Mouse (Mus musculus): ENCODE results near the gene Nxpe5.

Gene Nxpe5

DNA sequence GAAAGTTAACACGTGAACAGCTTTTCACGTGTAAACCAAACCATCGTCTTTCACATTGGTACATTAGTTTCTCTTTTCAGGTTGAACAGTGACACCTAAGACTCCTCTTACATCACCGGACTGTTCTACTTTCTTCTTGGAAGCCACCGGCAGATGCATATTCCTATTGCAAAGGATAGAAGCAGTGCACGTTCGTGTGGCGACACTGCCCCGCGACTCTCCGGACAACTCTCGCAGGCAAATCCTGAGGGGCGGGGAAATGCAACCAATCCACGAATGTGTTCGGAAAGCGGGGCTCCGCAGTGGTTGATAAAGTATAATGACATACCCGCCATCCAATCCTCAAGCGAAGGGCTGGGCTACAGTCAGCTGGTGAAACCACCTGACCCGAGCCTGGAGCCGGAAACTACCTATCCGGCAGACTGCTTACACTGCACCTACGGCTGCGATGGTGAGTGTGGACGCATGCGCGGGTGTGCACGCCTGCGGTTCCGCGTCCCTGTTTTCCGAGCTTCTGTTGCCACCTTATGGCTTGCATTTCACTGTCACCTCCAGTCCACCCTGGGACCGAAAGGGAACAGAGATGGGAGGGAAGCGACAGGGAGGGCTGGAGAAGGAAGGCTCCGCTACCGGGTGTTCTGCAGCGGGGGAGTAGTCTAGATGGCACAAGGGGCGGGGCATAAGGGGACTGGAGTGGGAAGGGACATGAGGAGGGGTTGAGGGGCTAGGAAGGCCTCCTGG lies 29.8 kb downstream of the Nxpe5 start, which contains the start of gene Lamtor4:
Gene Lamtor4 (plus strand): TSS at position 130 of the 741 bp plus-strand sequence.
- DNase-seq: peak; percentile 97

DNA sequence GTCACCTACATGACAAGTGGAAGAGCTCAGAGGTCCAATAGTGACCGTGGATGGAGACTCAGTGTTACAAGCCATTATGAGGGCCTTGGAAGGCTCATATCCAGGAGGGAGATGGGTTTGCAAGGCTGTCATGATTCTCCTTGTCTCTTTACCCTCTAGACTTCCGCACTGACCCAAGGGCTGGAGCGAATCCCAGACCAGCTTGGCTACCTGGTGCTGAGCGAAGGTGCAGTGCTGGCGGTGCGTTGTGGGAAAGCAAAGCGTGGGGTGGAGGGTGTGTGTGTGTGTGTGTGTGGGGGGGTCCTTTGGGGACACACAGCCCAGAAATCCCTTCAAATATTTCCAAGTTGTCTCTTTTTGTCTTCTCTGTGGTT lies 30.4 kb downstream of the Nxpe5 start:
- DNase-seq: no peak

DNA sequence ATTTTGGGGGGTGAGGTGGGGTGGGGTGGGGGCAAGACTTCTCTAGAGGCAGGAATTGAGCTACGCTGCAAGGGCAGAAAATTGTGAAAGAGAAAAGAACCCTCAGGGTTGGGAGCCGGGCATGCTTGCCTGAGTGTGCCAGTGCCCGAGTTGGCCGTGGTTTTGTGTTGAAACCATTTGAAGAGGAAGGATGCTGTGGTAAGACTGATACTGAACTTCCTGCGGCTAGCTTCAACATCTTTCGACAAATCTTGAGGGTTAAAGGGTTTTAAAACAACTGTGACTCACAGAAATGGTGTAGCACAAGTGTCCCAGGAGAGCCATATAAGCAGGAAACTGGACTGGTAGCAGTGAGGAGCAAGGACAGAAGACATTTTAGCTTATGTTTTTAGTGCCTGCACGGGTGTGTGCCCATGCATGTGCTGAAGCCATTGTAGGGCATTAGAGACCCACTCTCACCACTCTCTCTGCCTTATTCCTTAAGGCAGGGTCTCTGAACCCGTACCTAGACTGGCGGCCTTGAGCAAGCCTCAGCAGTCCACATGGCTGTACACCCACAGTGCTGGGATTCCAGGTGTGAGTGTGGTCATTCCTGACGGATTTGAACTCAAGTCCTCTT lies 31.4 kb downstream of the Nxpe5 start:
- DNase-seq: no peak

DNA sequence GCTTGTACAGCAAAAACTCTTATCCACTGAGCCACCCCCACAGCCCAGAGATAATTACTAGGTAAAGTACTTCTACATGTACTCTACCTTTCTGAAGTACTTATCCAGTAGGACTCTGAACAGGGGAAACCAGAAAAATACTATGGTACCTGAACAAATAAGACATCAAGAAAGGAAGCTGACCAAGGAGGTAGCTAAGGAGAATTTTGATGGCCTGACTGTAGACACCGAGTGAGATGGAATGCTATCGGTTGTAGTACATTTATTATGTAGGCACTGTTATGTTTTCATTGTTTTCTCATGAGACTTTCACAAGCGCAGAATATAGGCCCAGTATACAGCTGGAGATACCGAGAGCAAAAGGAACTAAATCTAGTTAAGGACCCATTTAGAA lies 31.9 kb downstream of the Nxpe5 start:
- no peak for DNase-seq

DNA sequence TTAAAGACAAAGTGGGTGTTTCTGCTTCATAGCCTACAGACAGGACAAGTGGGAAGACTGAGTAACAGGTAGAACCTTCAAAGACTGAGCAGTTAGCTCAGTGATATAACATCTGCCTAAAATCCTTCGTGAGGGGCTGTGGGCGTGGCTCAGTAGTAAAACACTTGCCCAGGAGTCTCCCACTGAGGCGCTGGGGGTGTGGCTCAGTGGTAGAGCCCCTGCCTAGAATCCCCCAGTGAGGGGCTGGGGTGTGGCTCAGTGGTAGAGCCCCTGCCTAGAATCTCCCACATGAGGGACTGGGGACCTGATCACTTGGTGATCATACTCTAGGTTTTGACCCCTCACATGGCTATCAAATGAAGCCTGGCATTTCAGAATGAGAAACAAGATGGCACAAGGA lies 32.4 kb downstream of the Nxpe5 start:
- DNase-seq: no peak

DNA sequence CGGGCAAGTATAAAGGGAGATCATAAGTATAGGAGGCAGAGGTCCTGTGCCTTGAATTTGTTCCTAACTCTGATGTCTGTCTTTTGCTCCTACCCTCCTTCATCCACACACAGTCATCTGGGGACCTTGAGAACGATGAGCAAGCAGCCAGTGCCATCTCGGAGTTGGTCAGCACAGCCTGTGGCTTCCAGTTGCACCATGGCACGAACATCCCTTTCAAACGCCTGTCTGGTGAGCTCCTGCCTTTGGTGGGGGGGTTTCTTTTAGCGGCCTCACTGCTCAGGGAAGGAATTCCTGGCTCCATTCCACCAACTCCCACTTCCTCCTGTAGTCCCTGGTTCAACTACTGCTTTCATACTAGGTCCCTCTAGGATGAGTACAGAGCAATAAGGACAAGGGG lies 32.8 kb downstream of the Nxpe5 start:
- no peak for DNase-seq

DNA sequence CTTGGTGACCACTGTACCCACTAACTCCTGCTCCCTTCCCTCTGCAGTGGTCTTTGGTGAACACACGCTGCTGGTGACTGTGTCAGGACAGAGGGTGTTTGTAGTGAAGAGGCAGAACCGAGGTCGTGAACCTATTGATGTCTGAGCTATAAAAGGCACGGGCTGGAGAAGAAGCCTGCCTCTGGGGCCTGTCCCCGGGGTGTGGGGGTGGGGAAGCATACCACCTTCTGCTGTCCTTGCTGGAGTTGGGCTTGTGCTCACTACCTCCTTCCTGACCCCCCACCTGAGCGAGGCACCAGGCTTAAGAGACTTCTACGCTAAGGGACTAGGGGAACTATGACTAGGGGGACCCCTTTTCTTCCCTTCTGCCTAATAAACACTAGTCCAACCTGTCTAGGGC lies 33.3 kb downstream of the Nxpe5 start:
- no peak for DNase-seq

DNA sequence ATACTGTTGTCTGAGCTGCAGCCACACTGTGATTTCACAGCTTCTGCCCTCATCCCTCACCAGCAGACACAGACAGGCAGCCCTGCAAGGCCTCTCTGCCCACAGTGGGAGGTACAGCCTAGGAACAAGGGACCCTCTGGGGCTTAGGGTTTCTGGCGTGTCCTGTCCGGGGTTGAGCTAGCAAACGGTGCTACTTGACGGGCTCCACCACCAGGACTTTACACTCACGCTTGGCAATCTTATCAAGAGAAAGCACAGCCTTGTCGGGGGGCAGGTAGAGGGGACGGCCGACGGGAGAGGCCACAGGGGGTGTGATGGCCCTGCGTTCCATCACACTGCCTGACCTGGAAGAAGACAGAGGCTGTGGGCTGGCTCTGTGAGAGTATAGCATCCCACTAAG lies 34.4 kb downstream of the Nxpe5 start:
- no peak for DNase-seq

DNA sequence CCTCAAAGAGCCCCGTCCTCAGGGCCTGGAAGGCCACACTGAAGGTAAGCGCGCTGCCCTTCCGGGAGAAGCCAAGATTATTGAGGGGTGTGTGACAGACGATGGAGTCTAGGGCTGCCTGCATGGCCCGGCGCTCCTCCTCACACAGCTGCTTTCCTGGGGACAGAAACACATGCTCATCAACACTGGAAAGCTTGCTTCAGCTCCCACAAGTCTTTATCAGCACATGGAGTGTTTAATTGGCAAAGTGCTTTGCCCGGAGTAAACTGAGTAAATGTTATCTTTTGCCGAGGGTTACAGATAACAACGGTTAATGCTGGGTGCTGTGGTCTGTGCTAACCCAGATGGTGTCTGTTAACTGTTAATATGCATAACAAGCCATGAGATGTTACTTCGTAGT lies 35.1 kb downstream of the Nxpe5 start:
- DNase-seq: no peak

DNA sequence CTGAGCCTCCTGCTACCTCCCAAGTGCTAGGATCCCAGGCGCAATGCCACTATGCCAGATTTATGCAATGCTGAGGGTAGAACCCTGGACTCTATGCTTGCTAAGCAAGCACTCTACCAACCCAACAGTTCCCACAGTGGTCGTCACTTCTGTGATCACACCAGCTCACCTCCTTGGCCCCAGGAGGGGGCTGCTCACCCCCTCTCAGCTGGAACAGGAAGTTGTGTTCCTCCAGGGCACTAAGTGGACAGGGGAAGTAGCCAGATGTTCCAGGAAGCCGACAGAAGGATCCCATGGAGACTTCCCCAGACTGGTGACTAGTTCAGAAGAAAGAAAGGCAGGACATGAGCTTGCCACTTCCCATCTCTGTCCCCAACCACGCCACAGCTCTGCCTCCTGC lies 36.3 kb downstream of the Nxpe5 start:
- no peak for DNase-seq

DNA sequence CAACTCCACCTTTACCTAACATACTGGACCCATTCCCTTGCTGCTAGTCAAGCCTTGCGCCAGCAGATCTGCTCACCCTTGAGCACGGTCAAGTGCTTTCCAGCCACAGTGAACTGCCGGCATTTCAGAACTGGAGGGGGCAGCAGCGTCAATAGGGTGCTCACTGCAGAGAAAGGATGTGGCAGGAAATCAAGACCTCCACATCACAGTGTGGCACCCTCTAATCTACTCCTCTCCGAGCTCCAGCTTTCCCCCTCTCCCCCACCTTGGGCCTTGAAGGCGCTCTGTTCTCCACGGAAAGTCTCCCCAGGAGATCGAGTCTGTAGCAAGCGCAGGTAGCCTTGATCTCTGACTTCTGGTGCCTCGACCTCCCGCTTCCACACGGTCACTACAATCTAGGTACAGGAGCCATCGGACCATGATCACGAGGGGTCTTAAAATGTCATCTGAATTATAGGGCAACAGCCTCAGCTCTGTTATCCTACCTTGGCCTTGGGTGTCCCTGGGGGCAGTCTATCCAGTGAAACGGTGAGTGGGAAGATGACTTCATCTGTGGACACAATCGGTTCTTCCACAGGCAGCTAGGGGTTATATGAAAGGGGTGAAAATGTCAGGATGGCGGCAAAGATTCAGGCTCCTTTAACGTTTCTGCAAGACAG lies 37.0 kb downstream of the Nxpe5 start:
- no peak for DNase-seq

DNA sequence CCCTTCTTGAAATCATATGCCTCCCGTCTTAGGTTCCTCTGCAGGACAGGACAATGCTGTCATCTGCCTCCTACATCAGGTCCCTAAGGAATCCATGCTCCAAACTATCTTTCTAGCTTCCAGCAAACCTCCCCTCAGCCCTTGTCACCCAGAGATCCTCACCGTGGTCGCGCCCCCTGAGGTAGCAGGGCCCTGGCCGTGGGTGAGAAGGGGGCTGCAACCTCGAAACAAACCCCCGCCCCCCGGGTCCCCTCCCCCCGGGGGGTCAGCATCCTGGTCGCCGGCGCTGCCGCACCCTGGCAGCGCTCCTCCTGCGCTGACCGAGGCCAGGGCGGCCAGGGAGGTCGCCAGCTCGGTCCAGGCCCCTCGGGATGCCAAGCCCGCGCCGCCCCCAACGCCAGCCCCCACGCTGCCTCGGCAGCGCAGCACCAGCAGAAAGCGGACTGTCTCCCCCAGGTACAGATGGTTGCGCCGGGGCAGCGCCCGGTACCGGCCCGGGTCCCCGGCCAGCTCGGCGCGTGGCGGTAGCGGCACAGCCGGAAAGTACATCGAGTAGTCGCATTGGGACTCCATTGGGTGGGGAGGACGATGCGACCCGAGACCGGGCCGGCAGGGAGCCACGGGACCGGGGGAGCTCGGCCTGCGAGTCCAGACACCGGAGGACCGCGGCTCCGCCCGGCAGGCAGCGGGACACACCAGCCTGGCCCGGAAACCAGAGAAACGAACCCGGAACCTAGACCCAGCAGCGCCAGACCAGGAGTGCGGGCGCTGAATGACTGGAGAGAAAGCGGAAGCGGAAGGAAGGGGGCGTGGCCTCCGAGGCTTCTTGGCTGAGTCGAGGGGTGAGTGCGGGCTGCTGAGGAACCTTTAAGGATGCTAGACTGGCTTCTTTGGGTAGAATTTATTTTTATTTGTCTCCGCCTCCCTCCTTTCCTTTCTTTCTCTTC lies 37.8 kb downstream of the Nxpe5 start, which contains the start of gene BC037034:
Gene BC037034 (minus strand): TSS at position 774 of the 947 bp plus-strand sequence.
- DNase-seq: peak; percentile 94

DNA sequence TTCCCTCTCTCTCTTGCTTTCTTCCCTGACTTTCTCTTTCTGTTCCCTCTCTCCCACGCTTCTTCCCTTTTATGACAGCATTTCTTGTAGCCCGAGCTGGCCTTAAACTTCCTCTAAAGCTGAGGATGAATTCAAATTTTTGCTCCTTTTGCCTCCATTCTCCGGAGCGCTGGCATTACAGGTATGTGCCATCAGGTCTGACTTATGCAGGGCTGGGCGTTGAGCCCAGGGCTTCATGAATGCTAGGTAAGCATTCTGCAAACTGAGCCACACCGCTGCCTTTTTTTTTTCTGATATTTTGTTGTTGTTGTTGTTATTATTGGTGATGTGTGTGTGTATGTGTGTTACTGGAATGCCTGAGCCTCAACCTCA lies 38.5 kb downstream of the Nxpe5 start:
- no peak for DNase-seq

DNA sequence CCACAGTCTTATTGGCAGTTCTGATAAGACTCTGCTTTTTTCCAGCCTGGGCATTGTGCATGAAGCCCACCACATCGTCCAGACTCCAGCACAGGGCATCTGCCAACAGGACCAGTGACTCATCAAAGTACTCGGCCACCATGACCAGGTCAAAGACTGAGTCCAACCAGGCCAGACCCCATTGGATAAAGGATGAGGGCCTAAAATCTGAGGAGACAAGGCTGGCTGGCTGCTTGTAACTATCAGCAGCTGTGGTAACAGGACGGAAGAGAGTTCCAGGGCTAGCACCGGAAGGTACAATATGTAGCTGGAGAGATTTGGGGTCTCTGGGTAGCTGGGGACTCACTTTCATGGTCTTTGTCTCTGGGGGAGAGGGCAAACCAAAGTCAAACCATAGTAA lies 40.0 kb downstream of the Nxpe5 start:
- DNase-seq: no peak

DNA sequence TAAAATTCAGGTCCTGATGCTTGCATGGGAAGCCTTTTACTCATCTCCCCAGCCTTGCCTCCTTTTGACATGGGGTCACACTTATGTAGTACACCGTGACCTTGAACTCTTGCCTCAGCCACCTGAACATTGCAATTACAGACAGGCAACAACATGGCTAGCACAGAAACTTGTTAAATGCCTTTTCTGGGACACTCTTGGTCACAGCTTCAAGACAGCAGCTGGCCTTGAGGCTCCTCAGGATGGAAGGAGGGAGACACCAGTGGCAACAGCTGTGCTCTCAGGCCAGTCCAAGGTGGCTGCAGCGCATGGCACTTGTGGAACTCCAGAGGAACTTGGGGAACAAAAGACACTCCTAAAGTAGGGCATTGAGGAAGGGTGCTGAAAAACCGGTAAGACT lies 41.4 kb downstream of the Nxpe5 start:
- no peak for DNase-seq

DNA sequence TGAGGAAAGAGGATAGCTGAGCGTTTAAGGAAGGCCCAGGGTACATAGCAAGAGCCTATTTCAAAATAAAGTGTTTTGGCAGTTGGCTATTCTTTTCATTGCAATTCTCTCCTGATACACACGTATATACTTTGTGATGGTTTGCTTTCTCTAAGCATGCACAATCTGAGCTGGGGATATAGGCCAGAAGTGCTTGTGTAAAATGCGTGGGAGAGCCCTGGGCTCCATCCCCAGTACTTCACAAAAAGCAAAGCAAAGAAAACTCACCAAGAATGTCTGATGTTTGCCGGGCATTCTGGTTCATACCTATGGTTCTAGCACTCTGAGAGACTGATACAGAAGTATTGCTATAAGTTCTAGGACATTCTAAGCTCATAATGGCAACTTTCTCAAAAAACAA lies 43.3 kb downstream of the Nxpe5 start:
- no peak for DNase-seq

DNA sequence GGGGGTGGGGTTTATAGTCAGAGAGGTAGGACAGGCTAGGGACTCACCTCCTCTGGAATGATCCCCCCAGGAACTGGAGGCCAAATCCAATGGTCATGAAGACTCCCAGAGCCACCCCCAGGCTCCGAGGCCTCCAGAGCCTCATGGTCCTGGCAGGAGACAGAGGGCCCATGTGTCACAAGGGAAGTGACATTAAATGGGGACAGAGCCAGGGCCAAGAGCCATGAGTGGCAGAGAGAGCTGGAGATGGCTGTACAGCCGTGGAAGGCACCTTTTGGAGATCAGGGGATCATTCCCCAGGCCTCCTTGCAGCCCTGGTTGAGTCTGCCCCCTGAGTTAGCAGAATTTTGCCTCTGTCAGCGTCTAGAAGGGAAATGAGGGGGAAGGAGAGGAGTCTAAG lies 45.5 kb downstream of the Nxpe5 start:
- no peak for DNase-seq

DNA sequence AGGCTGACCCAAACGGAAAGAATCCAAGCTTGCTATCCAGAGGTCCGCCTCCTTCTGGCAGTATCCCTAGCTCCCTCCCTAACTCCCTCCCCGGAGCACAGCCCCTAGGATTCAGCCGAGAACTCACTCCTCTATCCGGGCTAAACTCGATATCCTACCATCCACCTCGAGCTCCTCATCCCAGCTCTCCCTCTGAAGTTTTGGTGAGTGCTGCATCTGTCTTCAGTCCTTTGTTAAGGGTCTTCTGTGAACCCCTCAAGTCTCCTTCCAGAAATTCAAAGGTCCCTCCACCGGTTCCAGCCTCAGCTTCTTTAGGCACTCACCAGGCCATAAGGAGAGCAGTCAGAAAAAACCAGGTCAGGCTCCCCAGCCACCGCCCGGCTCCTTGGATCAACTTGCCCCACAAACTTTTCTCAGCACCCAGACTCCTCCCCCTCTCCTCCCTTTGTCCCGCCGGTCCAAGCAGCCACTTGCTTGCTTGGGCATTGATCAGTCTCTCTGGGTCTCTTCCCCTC lies 46.8 kb downstream of the Nxpe5 start, which contains the start of gene Gal3st4:
Gene Gal3st4 (minus strand): TSS at position 432 of the 515 bp plus-strand sequence.
- DNase-seq: no peak

DNA sequence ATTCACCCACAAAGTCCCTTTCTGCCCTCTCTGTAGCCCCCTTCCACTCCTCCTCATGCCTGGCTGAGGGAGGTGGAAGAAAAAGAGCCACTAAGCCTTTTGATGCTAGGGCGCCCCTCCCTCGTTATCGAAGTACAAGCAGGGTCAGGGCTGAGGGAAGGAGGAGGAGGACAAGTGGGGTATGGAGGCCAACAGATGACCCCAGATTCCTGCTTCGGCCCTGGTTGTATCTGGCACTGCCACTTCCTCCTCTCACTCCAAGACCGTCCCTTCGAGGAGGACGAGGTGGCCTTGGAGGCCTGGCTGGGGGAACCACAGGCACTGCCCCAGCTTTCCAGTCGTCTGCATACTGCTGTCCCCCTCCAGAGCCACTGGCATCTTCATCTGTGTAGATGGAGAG lies 48.5 kb downstream of the Nxpe5 start:
- no peak for DNase-seq

DNA sequence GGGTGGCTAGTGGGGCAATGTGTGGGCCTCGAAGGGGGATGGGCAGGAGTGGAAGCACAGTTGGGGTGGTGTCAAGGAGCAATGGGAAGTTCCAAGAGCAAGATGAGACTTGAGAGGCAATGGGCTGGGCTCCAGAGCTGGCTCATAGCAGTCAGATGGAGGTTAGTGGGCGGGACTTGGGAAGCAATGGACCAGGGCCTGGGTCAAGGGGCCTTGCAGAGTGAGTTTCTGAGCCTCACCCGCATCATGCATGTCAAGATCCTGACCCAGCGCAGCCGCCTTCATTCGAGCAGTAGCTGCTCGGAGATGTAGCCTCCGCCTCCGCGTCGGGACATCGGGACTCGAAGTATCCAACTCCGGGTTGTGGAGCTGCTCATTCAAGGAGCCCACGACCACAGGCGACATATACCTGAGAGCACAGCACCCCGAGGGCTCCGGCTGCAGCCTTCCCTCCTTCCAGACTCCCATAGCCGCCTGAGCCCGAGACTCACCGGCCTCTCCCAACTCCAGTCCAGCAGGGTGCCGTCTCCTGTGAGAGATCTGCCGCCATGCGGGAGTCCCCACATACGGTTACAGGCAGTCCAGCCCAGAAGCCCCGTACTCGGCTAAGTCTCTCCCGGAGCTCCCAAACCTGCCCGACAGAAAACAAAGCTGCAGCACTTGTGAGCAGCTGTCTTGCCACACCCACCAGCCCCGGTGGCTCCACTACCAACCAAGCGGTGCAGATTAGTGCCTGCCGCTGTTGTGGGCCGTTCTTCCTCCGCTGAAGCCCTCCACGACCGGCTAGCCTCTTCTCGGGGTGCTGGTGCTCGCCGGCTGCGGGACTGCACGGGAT lies 49.7 kb downstream of the Nxpe5 start:
- peak; percentile 53 for DNase-seq

DNA sequence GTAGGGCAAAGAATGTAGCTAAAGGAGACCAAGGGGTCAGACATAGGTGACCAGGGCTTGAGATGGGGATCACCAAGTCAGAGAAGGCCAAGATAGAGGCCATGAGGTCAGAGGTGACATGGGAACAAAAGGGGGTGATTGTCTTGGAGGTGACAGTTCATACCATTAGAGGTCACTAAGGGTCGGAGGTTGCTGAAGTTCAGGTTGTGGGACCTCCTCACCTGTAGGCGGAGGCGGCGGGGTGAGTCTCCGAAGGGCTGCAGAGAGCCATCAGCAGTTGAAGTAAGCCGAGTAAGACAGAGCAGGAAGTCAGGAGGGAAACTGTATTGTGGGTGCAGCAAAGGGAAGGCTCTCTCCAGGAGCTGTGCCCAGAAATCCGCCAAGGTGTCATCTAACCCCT lies 52.3 kb downstream of the Nxpe5 start:
- DNase-seq: no peak
